In the genomic region with DNA sequence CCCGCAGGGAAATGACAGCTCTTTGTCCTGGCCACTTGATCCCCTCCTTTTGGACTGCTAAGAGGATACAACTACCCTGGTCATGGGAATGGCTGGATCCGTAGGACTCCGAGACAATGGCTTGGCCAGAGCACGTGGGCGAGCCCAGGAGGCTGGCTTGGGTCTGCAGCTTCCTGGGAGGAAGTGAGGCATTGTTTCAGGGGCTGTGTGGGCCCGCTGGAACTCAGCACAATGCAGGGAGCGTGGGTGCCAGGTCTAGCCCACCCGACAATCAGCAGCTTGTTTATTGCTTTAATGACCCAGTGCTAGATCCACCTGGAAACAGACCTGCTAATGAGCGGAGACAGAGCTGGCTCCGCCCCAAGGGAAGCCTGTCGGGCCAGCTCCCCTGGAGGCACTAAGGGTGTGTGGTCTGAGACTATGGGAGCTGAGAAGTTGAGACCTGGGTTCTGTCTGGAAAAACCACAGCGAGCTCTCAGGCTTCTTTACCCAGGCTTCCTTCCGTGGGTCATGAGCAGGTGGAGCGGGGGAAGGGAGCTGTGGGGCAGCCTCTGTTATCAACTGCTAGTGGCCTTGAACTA, we compare ENCODE assay signal across 7 mouse cellular contexts. TPM values are rescaled to one million over a fixed set of nuclear protein-coding genes. Genes with fewer than 3 reads are reported as not detected.
DNase-seq lines count a peak whose midpoint lies in the region; ATAC-seq and TF ChIP-seq lines count a peak whose summit lies in the region.

No protein-coding gene starts in this region.

- H3K36me3 ChIP-seq in ES-Bruce4 (ENCODE audit: control insufficient read depth, insufficient read depth, low read length, poor library complexity, severe bottlenecking) (no peaks in the 10 kb centered on the region), ES-E14 (ENCODE audit: control insufficient read depth, insufficient read depth, low read length, poor library complexity, severe bottlenecking) (no peaks in the 10 kb centered on the region)
- H3K36me3 ChIP-seq in heart, adult 2 months (ENCODE audit: control insufficient read depth, insufficient read depth, low read length) = no peaks in the 10 kb centered on the region
- H3K36me3 ChIP-seq in kidney, embryonic 16.5 days (ENCODE audit: insufficient read depth, low read length) = no peaks in the 10 kb centered on the region

- H3K9me3 ChIP-seq in ES-Bruce4 (replicated peaks; ENCODE audit: control insufficient read depth, insufficient read depth, low read length, poor library complexity, severe bottlenecking) (no peaks in the 10 kb centered on the region), ES-E14 (ENCODE audit: control insufficient read depth, insufficient read depth, low read depth, low read length) (no peaks in the 10 kb centered on the region)
- peaks cover under 1% of the 10 kb centered on the region; the same call in 1 of the 2 replicates for H3K9me3 ChIP-seq in kidney, embryonic 16.5 days (ENCODE audit: low read length)

- WGBS in heart, adult 2 months = 19% methylated on average over 14 of the region's 14 CpGs
- WGBS in kidney, embryonic 16.5 days = 23% methylated on average over 14 of the region's 14 CpGs

- intact Hi-C loops in heart, adult 2 months (cut with DNase I) = loop anchor here (1.0 to 2.0 kb wide), 3 partner anchors 25 to 64 kb away; no protein-coding TSS in a partner anchor

- peaks cover 5% of the 10 kb centered on the region for H3K4me1 ChIP-seq in ES-Bruce4 (ENCODE audit: control insufficient read depth, insufficient read depth, low read length)
- peaks cover 9 to 21% of the 10 kb centered on the region in 2 experiments; a peak in 3 of 4 replicates for H3K4me1 ChIP-seq in ES-E14 (ENCODE audit: control insufficient read depth in 2 of 2, insufficient read depth in 2 of 2, low read length in 2 of 2, poor library complexity in 1 of 2)
- peaks cover 18% of the 10 kb centered on the region for H3K4me1 ChIP-seq in heart, adult 2 months (ENCODE audit: control insufficient read depth, insufficient read depth, low read length)
- peaks cover 23% of the 10 kb centered on the region for H3K4me1 ChIP-seq in kidney, embryonic 16.5 days (ENCODE audit: insufficient read depth, low read length)

- TF ChIP-seq EP300 in ES-Bruce4 (IDR thresholded peaks at IDR 0.05; ENCODE audit: insufficient read depth, low read depth, low read length) = peak; percentile 11; the same call in 1 of the 2 replicates
- TF ChIP-seq EP300 in heart, adult 2 months (IDR thresholded peaks at IDR 0.05; ENCODE audit: insufficient read depth, low read depth, low read length) = peak; percentile 95

- no peaks in the 10 kb centered on the region for H3K79me2 ChIP-seq in heart, adult 2 months (replicated peaks; ENCODE audit: control insufficient read depth, insufficient read depth, low read length)

- H3K27ac ChIP-seq in ES-Bruce4 (ENCODE audit: insufficient read depth, low read length) = no peak overlapping the region
- H3K27ac ChIP-seq in ES-E14 (ENCODE audit: insufficient read depth, low read depth, low read length, poor library complexity, severe bottlenecking) = no peak overlapping the region
- H3K27ac ChIP-seq in heart, adult 2 months = peak overlapping the region; percentile 60
- 0 out of 2 replicates have a peak overlapping the region, but pooled peaks have one; percentile 31 for H3K27ac ChIP-seq in kidney, embryonic 16.5 days (ENCODE audit: low read length)

- in situ Hi-C loops in ES-E14 (cut with MboI; ENCODE audit: low sequenced_read_pairs in 2 of 2, unreplicated experiment in 2 of 2) = no loop called here

- H3K27me3 ChIP-seq in ES-Bruce4 (ENCODE audit: control insufficient read depth, insufficient read depth, low read length, poor library complexity, severe bottlenecking) = no peaks in the 10 kb centered on the region
- no peaks in the 10 kb centered on the region for H3K27me3 ChIP-seq in heart, adult 2 months (ENCODE audit: control insufficient read depth, insufficient read depth, low read length)
- H3K27me3 ChIP-seq in kidney, embryonic 16.5 days (ENCODE audit: insufficient read depth, low read length) = no peaks in the 10 kb centered on the region

- TF ChIP-seq POLR2A in ES-Bruce4 (IDR thresholded peaks at IDR 0.05; ENCODE audit: insufficient read depth, low read length) = no peak
- TF ChIP-seq POLR2A in heart, adult 2 months (IDR thresholded peaks at IDR 0.05; ENCODE audit: insufficient read depth, low read depth, low read length) = peak; percentile 45; the same call in 1 of the 2 replicates

- peak overlapping the region; percentile 31; the same call in 1 of the 2 replicates for H3K4me2 ChIP-seq in kidney, embryonic 16.5 days (replicated peaks; ENCODE audit: low read depth, low read length)

- no peak for TF ChIP-seq CTCF in ES-Bruce4 (IDR thresholded peaks at IDR 0.05; ENCODE audit: low read depth, low read length)
- peak; percentile 40 for TF ChIP-seq CTCF in heart, adult 2 months (IDR thresholded peaks at IDR 0.05)

- DNase-seq in ES-E14 (ENCODE audit: low read depth, low spot score) = no peak
- DNase-seq in heart, adult 2 months = peak; percentile 70 to 84
- no peak for DNase-seq in spleen, postnatal 4 days (ENCODE audit: low spot score in 2 of 2)
- no peak for DNase-seq in frontal cortex, postnatal 25 days (ENCODE audit: low spot score in 2 of 2)

- H3K9ac ChIP-seq in ES-Bruce4 (ENCODE audit: low read depth, poor library complexity, severe bottlenecking) (0 out of 2 replicates have a peak overlapping the region, but pooled peaks have one; percentile 0), ES-E14 (ENCODE audit: insufficient read depth, low read depth, low read length, poor library complexity, severe bottlenecking) (peak overlapping the region; percentile 40; the same call in 1 of the 2 replicates)
- H3K9ac ChIP-seq in heart, adult 2 months (ENCODE audit: low read depth, low read length) = no peak overlapping the region
- no peak overlapping the region for H3K9ac ChIP-seq in kidney, embryonic 16.5 days (replicated peaks; ENCODE audit: low read length)

- peak; percentile 70 for ATAC-seq in kidney, embryonic 16.5 days (ENCODE audit: low FRiP score, low TSS enrichment)
- 0 out of 2 replicates have a peak, but pooled peaks have one; percentile 18 for ATAC-seq in megakaryocyte-erythroid progenitor cell, adult 5-6 weeks (replicated peaks; ENCODE audit: low FRiP score, low TSS enrichment, poor library complexity, severe bottlenecking)

- H3K4me3 ChIP-seq in ES-Bruce4 (ENCODE audit: low read depth, low read length) (peak overlapping the region; percentile 28; the same call in 1 of the 2 replicates), ES-E14 (ENCODE audit: insufficient read depth in 1 of 2, low read depth in 1 of 2, low read length in 2 of 2, poor library complexity in 1 of 2, severe bottlenecking in 1 of 2) (peak overlapping the region; percentile 14 to 16; a peak in 3 of 4 replicates)
- H3K4me3 ChIP-seq in heart, adult 2 months = no peak overlapping the region
- H3K4me3 ChIP-seq in kidney, embryonic 16.5 days (ENCODE audit: low read length) = no peak overlapping the region

TF ChIP-seq in ES-E14, 5 proteins besides CTCF, POLR2A, EP300 and RAD21:
- no peak for TF ChIP-seq MAFK (IDR thresholded peaks at IDR 0.05; ENCODE audit: insufficient read depth, low read depth, low read length)
- TF ChIP-seq CHD2 (IDR thresholded peaks at IDR 0.05; ENCODE audit: low read depth, low read length) = no peak
- TF ChIP-seq HCFC1 (IDR thresholded peaks at IDR 0.05; ENCODE audit: borderline replicate concordance, insufficient read depth, low read length) = no peak
- TF ChIP-seq ZC3H11A (IDR thresholded peaks at IDR 0.05; ENCODE audit: borderline replicate concordance, low read depth, low read length) = no peak
- TF ChIP-seq ZNF384 (IDR thresholded peaks at IDR 0.05; ENCODE audit: low read depth, low read length) = no peak; the same call in 1 of the 2 replicates

RNA-seq across cellular contexts. Expression of gene Sox13, which starts 24.3 kb away (rescaled TPM):
- polyA plus RNA-seq in ES-Bruce4 (2011; ENCODE audit: insufficient read depth, insufficient read length, low read depth, missing spikeins) = 22.8 and 25.0 TPM in 2 replicates
- 11.1 and 16.9 TPM in 2 replicates for total RNA-seq in ES-E14 (2012; rRNA removed)
- 10 to 100 TPM; 15.3 to 16.2 TPM for total RNA-seq in heart, adult 2 months (2021)
- polyA plus RNA-seq in heart, adult 2 months (2012; rRNA removed) = 24.7 and 28.5 TPM in 2 replicates
- polyA plus RNA-seq in kidney, embryonic 16.5 days (2015; fragmentation: Nextera tagmentation; extraction: Ambion mirVana) = 11.5 and 12.8 TPM in 2 replicates
- total RNA-seq in megakaryocyte-erythroid progenitor cell, adult 5-6 weeks (2014; fragmentation: Nextera tagmentation) = 0.33 and 3.8 TPM in 2 replicates
- 0.69 TPM in 1 of 2 replicates, not detected in the other for total RNA-seq in megakaryocyte-erythroid progenitor cell, adult 5-6 weeks (2017)

Comparison
In these comparisons a context has a peak if more than half of its experiments do, and no peak if none do; other contexts are left out.
1. H3K27ac ChIP-seq: peak in heart, adult 2 months (single experiment) and kidney, embryonic 16.5 days (single experiment); none in ES-Bruce4 (single experiment) and ES-E14 (single experiment).
2. H3K4me3 ChIP-seq: peak in ES-Bruce4 (single experiment) and ES-E14 (2 of 2); none in heart, adult 2 months (single experiment) and kidney, embryonic 16.5 days (single experiment).
3. H3K9ac ChIP-seq: peak in ES-Bruce4 (single experiment) and ES-E14 (single experiment); none in heart, adult 2 months (single experiment) and kidney, embryonic 16.5 days (single experiment).
4. DNase-seq: peak in heart, adult 2 months (2 of 2); none in ES-E14 (single experiment), spleen, postnatal 4 days (0 of 2) and frontal cortex, postnatal 25 days (0 of 2).